Mouse (Mus musculus): ENCODE data around the gene Gramd1b. TPM values are rescaled to one million over a fixed set of nuclear protein-coding genes. Genes with fewer than 3 reads are reported as not detected.
A peak's percentile ranks its signal among the peaks of the same experiment; 100 is the strongest.

Gene Gramd1b
- polyA plus RNA-seq, 1 experiment from 2014 or later = 12.0 TPM

- Histone ChIP-seq H3K9me3 (no peaks in the 10 kb centered on the region), H3K27ac (replicated peaks) (no peak overlapping the region), H3K36me3 (peaks cover 39% of the 10 kb centered on the region), H3K4me1 (replicated peaks) (peaks cover 33% of the 10 kb centered on the region), H3K9ac (no peak overlapping the region), H3K27me3 (no peaks in the 10 kb centered on the region), H3K4me3 (no peak overlapping the region), H3K4me2 (no peak overlapping the region)
- ATAC-seq (ENCODE audit: low read depth) = no peak
- WGBS = 92% methylated on average over 5 of the region's 5 CpGs
These were observed 255.3 kb downstream of the Gramd1b start for GRCm38 (mm10) chr9:40275904-40276303.

DNA sequence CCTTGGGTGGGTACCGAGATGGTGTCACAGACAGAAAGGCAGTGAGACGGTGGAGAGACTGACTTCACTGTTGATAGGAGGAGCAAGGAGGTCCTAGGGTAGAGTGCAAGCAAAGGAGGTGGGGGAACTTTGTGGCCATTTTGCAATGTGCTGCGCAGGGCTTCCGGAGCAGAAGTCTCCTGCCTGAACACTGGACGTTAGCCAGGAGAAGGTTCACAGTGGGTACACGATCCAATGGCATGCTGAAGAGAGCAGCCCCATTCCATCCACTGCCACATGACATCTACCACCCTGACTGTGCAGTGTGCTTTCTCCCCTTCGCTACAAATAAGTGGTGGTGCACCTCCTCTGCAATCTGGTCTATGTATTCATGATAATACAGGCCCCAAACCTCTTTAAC, 258.4 kb downstream of the Gramd1b start:
- Histone ChIP-seq H3K4me3 (peak overlapping the region; percentile 55), H3K4me2 (peak overlapping the region; percentile 70), H3K4me1 (replicated peaks) (peaks cover 46% of the 10 kb centered on the region), H3K36me3 (peaks cover 12% of the 10 kb centered on the region), H3K9ac (no peak overlapping the region), H3K27ac (replicated peaks) (no peak overlapping the region), H3K27me3 (no peaks in the 10 kb centered on the region), H3K9me3 (no peaks in the 10 kb centered on the region)
- no peak for ATAC-seq (ENCODE audit: low read depth)
- 85% methylated on average over 7 of the region's 7 CpGs for WGBS

- Histone ChIP-seq H3K36me3 (no peaks in the 10 kb centered on the region), H3K4me1 (replicated peaks) (peaks cover 49% of the 10 kb centered on the region), H3K27ac (replicated peaks) (no peak overlapping the region), H3K4me3 (peak overlapping the region; percentile 55), H3K27me3 (no peaks in the 10 kb centered on the region), H3K9me3 (no peaks in the 10 kb centered on the region), H3K9ac (peak overlapping the region; percentile 75), H3K4me2 (peak overlapping the region; percentile 70)
- no peak for ATAC-seq (ENCODE audit: low read depth)
- 56% methylated on average over 3 of the region's 3 CpGs for WGBS
These were observed 260.1 kb downstream of the Gramd1b start for GRCm38 (mm10) chr9:40271075-40271474.

- no peaks in the 10 kb centered on the region for H3K36me3 ChIP-seq
- no peaks in the 10 kb centered on the region for H3K9me3 ChIP-seq
- peak overlapping the region; percentile 55 for H3K4me3 ChIP-seq
- ATAC-seq (ENCODE audit: low read depth) = no peak
- H3K27me3 ChIP-seq = no peaks in the 10 kb centered on the region
- peak overlapping the region; percentile 75 for H3K9ac ChIP-seq
- WGBS = 19% methylated on average over 8 of the region's 8 CpGs
- H3K4me2 ChIP-seq = peak overlapping the region; percentile 70
- H3K27ac ChIP-seq (replicated peaks) = peak overlapping the region; percentile 82
- H3K4me1 ChIP-seq (replicated peaks) = peaks cover 49% of the 10 kb centered on the region
These were observed 261.3 kb downstream of the Gramd1b start for GRCm38 (mm10) chr9:40269880-40270279.

DNA sequence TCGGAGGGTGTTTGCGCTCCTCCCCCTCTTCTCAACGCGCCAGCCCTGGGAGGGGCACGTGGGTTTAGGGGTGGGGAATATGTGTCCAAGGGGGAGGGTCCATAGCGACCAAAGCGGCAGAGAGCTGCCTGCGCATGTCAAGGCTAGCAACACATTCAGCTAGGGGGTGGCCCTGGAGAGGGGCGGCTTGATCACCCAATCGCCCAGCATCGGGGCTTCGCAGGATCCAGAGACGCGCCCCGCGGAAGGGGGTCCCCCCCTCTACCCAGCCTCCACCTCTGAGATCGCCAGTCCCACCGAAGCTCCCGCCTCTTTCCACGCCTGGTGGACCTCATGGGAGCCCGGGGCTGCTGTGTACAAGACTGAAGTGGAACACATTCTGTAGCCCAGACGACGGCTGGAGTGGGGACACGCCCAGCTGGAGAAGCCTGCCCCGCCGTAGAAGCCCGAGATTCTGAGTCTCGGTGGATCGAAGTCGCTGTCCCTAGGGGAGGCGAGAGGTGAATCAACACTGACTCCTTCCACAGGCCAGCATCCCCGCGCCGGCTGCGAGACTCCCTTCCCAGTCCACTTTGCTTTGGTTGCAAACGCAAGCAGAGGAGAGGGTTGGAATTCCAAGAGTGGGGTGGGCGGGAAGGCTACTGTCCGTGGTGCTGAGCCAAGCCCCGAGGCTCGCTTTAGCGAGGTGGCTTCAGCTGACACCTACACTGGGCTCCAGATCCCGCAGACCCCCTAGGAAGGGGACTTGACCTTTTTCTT, 261.9 kb downstream of the Gramd1b start, which contains the start of gene Scn3b:
TSS of gene Scn3b (plus strand) at position 115 of the 759 bp plus-strand sequence.
- Histone ChIP-seq H3K36me3 (no peaks in the 10 kb centered on the region), H3K9me3 (no peaks in the 10 kb centered on the region), H3K4me2 (peak within 1 kb of the TSS; percentile 70), H3K27me3 (no peaks in the 10 kb centered on the region), H3K4me1 (replicated peaks) (peaks cover 46% of the 10 kb centered on the region), H3K4me3 (peak within 1 kb of the TSS; percentile 55), H3K9ac (peak within 1 kb of the TSS; percentile 75), H3K27ac (replicated peaks) (peak within 1 kb of the TSS; percentile 82)
- WGBS = under 1% methylated on average over 42 of the region's 42 CpGs
- peak; percentile 97 for ATAC-seq (ENCODE audit: low read depth)

GRCm38 (mm10) chr9:40268748-40269102, 262.5 kb downstream of the Gramd1b start:
- Histone ChIP-seq H3K27ac (replicated peaks) (peak overlapping the region; percentile 82), H3K27me3 (no peaks in the 10 kb centered on the region), H3K9me3 (no peaks in the 10 kb centered on the region), H3K36me3 (no peaks in the 10 kb centered on the region), H3K4me1 (replicated peaks) (peaks cover 44% of the 10 kb centered on the region), H3K4me2 (peak overlapping the region; percentile 70), H3K4me3 (peak overlapping the region; percentile 55), H3K9ac (peak overlapping the region; percentile 75)
- 3% methylated on average over 4 of the region's 4 CpGs for WGBS
- ATAC-seq (ENCODE audit: low read depth) = no peak; the same call in none of the 2 replicates

DNA sequence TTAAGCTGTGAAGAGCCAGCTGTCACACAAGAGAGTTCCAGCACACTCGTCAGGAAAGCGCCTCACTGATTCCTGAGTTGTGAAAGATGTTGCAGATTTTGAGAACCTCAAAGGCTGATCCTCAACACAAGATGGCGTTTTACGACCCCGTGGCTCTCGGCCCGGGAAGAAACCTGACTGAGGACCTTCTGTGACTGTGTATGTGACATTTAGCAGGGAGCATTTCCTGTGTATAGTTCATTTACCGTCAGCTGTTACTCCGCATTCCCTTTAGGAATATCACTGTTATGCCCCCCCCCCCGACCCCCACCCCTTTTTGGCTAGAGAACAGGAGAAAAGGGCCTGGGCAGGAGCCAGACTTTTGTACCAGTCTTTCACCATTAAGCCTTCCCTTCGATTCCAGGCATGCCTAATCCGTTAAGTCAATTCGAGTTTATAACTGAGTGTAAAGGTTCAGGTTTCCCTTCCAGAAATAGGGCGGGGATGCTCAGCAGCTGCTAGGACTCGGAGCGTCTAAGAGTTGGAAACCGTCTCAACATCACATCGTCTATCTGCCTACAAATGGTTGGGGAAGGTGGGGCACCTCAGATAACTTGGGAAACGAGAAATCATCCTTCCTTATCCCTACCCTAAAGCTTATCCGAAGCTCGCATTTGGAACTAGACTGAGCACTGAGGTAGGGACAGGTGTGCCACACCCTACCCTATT, 263.0 kb downstream of the Gramd1b start:
- Histone ChIP-seq H3K36me3 (no peaks in the 10 kb centered on the region), H3K9ac (peak overlapping the region; percentile 75), H3K27ac (replicated peaks) (peak overlapping the region; percentile 82), H3K4me1 (replicated peaks) (peaks cover 39% of the 10 kb centered on the region), H3K4me2 (peak overlapping the region; percentile 70), H3K9me3 (no peaks in the 10 kb centered on the region), H3K4me3 (peak overlapping the region; percentile 55), H3K27me3 (no peaks in the 10 kb centered on the region)
- WGBS = 17% methylated on average over 21 of the region's 21 CpGs
- ATAC-seq (ENCODE audit: low read depth) = no peak

GRCm38 (mm10) chr9:40263874-40264273, 267.3 kb downstream of the Gramd1b start:
- Histone ChIP-seq H3K4me1 (replicated peaks) (peaks cover 12% of the 10 kb centered on the region), H3K27ac (replicated peaks) (no peak overlapping the region), H3K9ac (no peak overlapping the region), H3K27me3 (no peaks in the 10 kb centered on the region), H3K9me3 (no peaks in the 10 kb centered on the region), H3K4me3 (no peak overlapping the region), H3K36me3 (no peaks in the 10 kb centered on the region), H3K4me2 (no peak overlapping the region)
- ATAC-seq (ENCODE audit: low read depth) = no peak
- 72% methylated on average over 6 of the region's 6 CpGs for WGBS

DNA sequence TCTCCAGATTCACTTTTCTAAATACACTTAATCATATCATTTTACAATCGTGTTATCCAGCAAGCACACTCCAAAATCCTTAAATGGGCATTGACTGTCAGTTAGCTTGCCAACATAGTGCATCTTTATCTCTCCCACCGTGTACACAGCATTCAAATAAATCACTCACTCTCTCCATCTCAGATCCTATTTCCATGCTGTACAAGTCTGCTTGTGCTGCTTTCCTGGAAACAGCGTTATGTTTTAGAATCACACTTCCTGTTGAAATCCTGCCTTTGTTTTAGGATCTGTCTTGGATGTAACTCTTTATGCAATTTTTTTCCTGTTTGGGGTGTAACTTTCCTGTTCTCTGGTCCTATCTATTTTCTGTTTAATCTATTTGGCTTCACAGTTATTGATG, 278.7 kb downstream of the Gramd1b start:
- 68% methylated on average over 3 of the region's 3 CpGs for WGBS
- Histone ChIP-seq H3K36me3 (no peaks in the 10 kb centered on the region), H3K4me2 (no peak overlapping the region), H3K27me3 (no peaks in the 10 kb centered on the region), H3K27ac (replicated peaks) (no peak overlapping the region), H3K4me1 (replicated peaks) (no peaks in the 10 kb centered on the region), H3K4me3 (no peak overlapping the region), H3K9ac (no peak overlapping the region), H3K9me3 (no peaks in the 10 kb centered on the region)
- no peak for ATAC-seq (ENCODE audit: low read depth)

DNA sequence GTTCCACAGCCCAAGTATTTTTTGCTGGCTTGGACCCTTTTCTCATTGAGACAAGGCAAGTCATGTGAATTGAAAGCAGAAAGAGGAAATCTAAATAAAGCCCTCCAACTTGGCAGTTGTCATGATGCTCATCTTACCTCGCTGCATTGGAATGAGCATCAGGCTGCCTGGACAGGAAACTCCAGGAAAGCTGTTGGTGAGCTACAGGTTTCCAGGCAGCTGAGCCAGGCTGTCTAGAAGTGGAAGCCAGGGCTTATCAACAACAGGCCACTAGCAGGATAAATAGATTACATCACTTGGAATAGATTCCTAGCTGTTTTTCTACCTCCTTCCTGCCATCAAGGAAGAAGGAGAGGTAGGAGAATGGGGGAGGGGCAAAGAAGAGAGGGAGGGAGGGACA, 282.1 kb downstream of the Gramd1b start:
- ATAC-seq (ENCODE audit: low read depth) = no peak
- Histone ChIP-seq H3K27me3 (no peaks in the 10 kb centered on the region), H3K4me2 (no peak overlapping the region), H3K4me3 (no peak overlapping the region), H3K9me3 (no peaks in the 10 kb centered on the region), H3K36me3 (no peaks in the 10 kb centered on the region), H3K9ac (no peak overlapping the region), H3K4me1 (replicated peaks) (peaks cover 19% of the 10 kb centered on the region), H3K27ac (replicated peaks) (no peak overlapping the region)
- 69% methylated on average over 1 of the region's 1 CpGs for WGBS

- no peak for ATAC-seq (ENCODE audit: low read depth)
- H3K4me3 ChIP-seq = no peak overlapping the region
- no peaks in the 10 kb centered on the region for H3K27me3 ChIP-seq
- no peak overlapping the region for H3K9ac ChIP-seq
- H3K4me2 ChIP-seq = no peak overlapping the region
- peaks cover 25% of the 10 kb centered on the region for H3K4me1 ChIP-seq (replicated peaks)
- H3K9me3 ChIP-seq = no peaks in the 10 kb centered on the region
- 73% methylated on average over 6 of the region's 6 CpGs for WGBS
- peak overlapping the region; percentile 34 for H3K27ac ChIP-seq (replicated peaks)
- no peaks in the 10 kb centered on the region for H3K36me3 ChIP-seq
These were observed 284.5 kb downstream of the Gramd1b start for GRCm38 (mm10) chr9:40246702-40247101.

GRCm38 (mm10) chr9:40245974-40246665, 285.1 kb downstream of the Gramd1b start:
- H3K4me1 ChIP-seq (replicated peaks) = peaks cover 28% of the 10 kb centered on the region
- no peaks in the 10 kb centered on the region for H3K36me3 ChIP-seq
- no peaks in the 10 kb centered on the region for H3K27me3 ChIP-seq
- H3K4me2 ChIP-seq = no peak overlapping the region
- no peak overlapping the region for H3K9ac ChIP-seq
- WGBS = 61% methylated on average over 7 of the region's 7 CpGs
- ATAC-seq (ENCODE audit: low read depth) = no peak
- no peaks in the 10 kb centered on the region for H3K9me3 ChIP-seq
- H3K4me3 ChIP-seq = no peak overlapping the region
- peak overlapping the region; percentile 59 for H3K27ac ChIP-seq (replicated peaks)
